Mouse (Mus musculus) cerebellum, adult 2 months (tissue): ENCODE measurements around the gene Tollip. TPM values are rescaled to one million over a fixed set of nuclear protein-coding genes. Genes with fewer than 3 reads are reported as not detected.

Source experiments
- DNase-seq, 2 experiments: peaks; one replicate each; pipeline ENCODE4 v3.0.0; 2021
- H3K27ac ChIP-seq: fragments of 200-500 bp; 2 replicates; pipeline ENCODE4 v1.5.1; 2012; ENCODE audit warnings: low read length, control low read depth, inconsistent platforms; ENCODE audit not compliant: insufficient read depth
- H3K27me3 ChIP-seq: fragments of 200-500 bp; 2 replicates; pipeline ENCODE4 v1.6.1; 2012; ENCODE audit warnings: inconsistent platforms, mild to moderate bottlenecking, low read length, moderate library complexity; ENCODE audit not compliant: control insufficient read depth, insufficient read depth
- H3K4me1 ChIP-seq: fragments of 200-500 bp; 2 replicates; pipeline ENCODE4 v1.6.1; 2011; ENCODE audit warnings: low read length; ENCODE audit not compliant: control insufficient read depth, insufficient read depth
- H3K4me3 ChIP-seq: fragments of 200-500 bp; replicated peaks from 2 replicates; pipeline ENCODE3; 2011; ENCODE audit warnings: mild to moderate bottlenecking, low read depth, low read length, control low read depth; ENCODE audit not compliant: insufficient read depth
- CTCF ChIP-seq: fragments of 200-500 bp; IDR thresholded peaks from 2 replicates; pipeline ENCODE4 v1.5.1; 2011; ENCODE audit warnings: low read depth, mild to moderate bottlenecking, control low read depth, low read length, moderate library complexity, borderline replicate concordance; ENCODE audit not compliant: insufficient read depth
- POLR2A ChIP-seq: fragments of 200-500 bp; IDR thresholded peaks from 2 replicates; pipeline ENCODE4 v1.6.1; 2011; ENCODE audit warnings: low read length, control low read depth, borderline replicate concordance; ENCODE audit not compliant: insufficient read depth
- WGBS: fragments of 180-500 bp; shearing (Covaris S2); methylation state at CpG from one replicate; pipeline ENCODE4 v1.1.7; 2018; 5-methylcytosine and 5-hydroxymethylcytosine counted together
- polyA plus RNA-seq: library from polyadenylated mRNA; depleted of rRNA; stranded (reverse); fragments of >200 nt; gene quantifications from 2 replicates; pipeline ENCODE4 v1.2.3, GENCODE M21; 2012; rRNA removed

The Tollip gene
- 151 and 161 TPM in 2 replicates for polyA plus RNA-seq

DNA sequence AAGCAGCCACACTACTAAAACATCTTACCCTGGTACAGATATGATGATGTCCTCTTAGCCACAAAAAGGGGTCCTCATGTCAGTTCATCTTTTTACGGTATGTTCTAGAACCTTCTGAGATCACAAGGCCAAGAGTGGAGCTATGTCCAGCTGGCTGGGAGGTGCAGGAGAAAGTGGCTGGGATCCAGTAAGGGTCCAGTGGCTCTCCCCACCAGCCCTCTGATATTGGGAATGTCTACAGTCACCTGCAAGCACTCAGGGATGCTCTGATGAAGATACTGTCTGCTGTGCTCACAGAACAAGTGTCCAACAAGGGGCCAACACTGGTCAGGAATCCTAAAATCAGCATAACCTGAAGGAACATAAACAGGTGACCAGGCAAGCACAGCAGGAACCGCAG is at the start of gene Tollip:
Gene Tollip (minus strand): TSS at position 101 of the 400 bp plus-strand sequence.
- Histone ChIP-seq H3K4me1 (no peaks in the 10 kb centered on the region), H3K27ac (no peak within 1 kb of the TSS), H3K27me3 (no peaks in the 10 kb centered on the region; the same call in 1 of the 2 replicates), H3K4me3 (no peak within 1 kb of the TSS)
- TF ChIP-seq POLR2A (no peak), CTCF (no peak)
- 89% methylated on average over 2 of the region's 2 CpGs for WGBS
- no peak for DNase-seq

DNA sequence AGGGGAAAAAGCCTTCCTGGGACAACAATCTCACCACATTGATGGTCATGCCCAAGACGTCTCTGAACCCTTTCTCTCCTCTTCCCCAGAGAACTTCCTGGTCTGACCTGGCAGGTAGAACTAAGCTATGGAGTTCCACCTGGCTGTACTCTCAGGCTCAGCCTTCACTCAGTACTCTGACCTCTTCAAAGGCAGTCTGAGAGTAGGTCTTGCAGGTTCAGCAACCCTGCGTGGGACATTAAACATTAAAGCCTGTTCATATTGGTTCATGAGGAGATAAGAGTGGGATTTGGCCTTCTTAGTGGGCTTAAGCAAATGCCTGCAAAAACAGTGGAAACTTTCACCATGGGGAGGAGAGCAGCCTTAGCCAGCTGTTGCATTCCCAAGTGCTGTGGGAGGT is 48.0 kb upstream of the Tollip start:
- no peak overlapping the region for H3K4me3 ChIP-seq
- no peak for DNase-seq
- peaks cover 87% of the 10 kb centered on the region for H3K4me1 ChIP-seq
- no peaks in the 10 kb centered on the region for H3K27me3 ChIP-seq
- no peak for TF ChIP-seq CTCF
- TF ChIP-seq POLR2A: no peak
- H3K27ac ChIP-seq: no peak overlapping the region
- 70% methylated on average over 2 of the region's 2 CpGs for WGBS

DNA sequence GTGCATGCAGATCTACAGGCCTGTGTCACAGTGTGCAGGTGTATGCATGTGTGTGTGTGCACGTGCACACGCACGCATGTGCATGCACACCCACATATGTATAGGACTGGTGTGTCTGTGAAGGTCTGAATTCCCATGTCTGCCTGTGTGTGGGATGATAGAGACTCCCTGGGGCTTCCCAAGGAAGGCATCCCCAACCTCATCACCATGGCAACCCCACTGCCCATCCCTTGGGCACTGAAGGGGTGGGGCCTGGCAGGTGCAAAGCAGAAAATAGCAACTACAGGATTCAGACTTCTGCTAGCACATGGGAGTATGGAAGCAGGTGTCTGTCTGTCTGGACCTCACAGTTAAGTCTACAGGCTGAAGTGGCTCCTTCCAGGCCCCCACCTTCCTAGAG is 44.2 kb upstream of the Tollip start:
- Histone ChIP-seq H3K4me3 (no peak overlapping the region), H3K27ac (peak overlapping the region; percentile 71), H3K27me3 (no peaks in the 10 kb centered on the region), H3K4me1 (peaks cover 92% of the 10 kb centered on the region)
- no peak for DNase-seq
- 93% methylated on average over 3 of the region's 3 CpGs for WGBS
- TF ChIP-seq CTCF (no peak), POLR2A (no peak)

DNA sequence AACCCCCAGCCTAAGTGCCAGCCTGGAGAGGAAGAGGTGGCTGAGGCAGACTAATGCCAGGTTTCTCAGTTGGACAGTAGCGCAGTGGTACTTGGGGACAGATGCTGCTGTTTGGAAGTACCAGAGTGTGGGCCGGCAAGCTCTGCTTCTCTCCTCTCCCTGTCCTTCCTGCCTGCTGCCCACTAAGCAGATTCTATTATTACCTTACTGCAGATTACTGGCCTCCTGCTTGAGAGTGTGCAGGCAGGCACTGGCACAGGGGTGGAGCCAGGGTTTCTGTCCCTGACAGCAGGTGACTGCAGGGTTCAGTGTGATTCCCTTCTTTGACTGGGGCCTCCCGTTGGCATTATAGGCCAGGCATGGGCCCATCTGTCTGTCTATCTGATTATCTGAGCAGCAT is 43.2 kb upstream of the Tollip start:
- Histone ChIP-seq H3K4me1 (peaks cover 94% of the 10 kb centered on the region), H3K27ac (peak overlapping the region; percentile 71), H3K27me3 (no peaks in the 10 kb centered on the region), H3K4me3 (no peak overlapping the region)
- peak; percentile 65 to 80 for DNase-seq
- TF ChIP-seq CTCF (no peak), POLR2A (no peak)
- 0% methylated on average over 3 of the region's 3 CpGs for WGBS

DNA sequence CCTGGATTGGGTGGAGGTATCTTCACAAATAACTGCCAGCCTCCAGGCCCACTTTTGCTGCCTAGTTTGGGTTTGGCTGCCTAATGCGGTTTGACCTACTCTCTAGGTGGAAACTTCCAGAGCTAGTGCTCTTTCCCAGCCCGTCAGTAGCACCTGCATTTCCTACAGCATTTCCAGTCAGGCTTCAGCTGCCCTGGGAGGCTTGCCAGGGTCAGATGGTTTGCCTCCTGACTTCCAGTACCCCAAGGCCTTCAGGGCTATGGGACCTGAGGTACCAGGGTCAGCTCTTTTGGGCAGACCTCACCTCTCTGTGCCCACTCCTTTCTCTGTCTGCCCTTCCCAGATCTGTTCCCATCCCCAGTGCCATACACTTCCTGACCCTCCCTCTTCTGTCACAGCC is 42.6 kb upstream of the Tollip start:
- H3K27ac ChIP-seq: peak overlapping the region; percentile 71
- H3K27me3 ChIP-seq: no peaks in the 10 kb centered on the region
- H3K4me1 ChIP-seq: peaks cover 94% of the 10 kb centered on the region
- no peak overlapping the region for H3K4me3 ChIP-seq
- DNase-seq: peak; percentile 73 to 74
- no peak for TF ChIP-seq POLR2A
- TF ChIP-seq CTCF: no peak
- WGBS: 14% methylated on average over 2 of the region's 2 CpGs

DNA sequence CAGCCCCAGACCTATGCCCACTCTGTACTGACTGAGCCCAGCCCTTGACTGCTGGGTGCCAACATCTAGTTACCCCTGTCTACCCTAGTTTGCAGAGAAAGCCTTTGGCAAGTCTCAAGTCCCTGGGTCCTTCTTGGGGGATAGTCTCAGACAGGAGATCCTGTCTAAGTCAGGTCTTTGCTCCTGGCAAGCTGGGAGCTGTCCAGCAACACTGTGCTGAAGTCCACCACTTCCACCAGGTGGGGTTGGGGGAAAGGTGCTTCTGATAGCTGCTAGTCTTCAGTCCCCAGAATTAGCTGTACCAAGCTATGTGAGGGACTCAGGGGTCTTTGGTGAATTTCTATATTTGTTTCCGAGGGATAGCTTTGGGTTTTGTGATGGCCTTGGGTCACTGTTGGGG is 40.8 kb upstream of the Tollip start:
- Histone ChIP-seq H3K27me3 (no peaks in the 10 kb centered on the region), H3K27ac (no peak overlapping the region), H3K4me1 (peaks cover 93% of the 10 kb centered on the region), H3K4me3 (no peak overlapping the region)
- TF ChIP-seq CTCF: no peak
- no peak for TF ChIP-seq POLR2A
- no peak for DNase-seq
- WGBS: 95% methylated on average over 1 of the region's 1 CpGs

DNA sequence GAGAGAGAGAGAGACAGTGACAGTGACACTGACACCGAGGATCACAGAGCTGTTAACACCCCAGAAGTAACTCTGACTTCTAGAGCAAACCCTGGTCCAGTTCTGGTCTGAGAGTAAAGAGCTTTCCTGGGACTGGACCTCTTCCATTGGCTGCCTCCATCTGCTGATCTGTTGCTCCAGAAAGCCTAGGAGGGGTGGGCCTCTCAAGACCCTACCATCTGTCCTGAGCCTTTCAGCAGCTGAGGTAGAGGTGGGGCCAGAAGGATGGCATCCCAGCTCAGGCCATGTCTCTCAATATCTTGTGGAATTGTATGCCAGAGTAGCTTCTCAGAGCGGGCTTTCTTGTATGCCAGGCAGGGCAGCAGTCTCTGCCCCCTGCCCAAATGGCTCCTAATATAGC is 39.9 kb upstream of the Tollip start:
- Histone ChIP-seq H3K27ac (no peak overlapping the region), H3K4me1 (peaks cover 95% of the 10 kb centered on the region), H3K4me3 (no peak overlapping the region), H3K27me3 (no peaks in the 10 kb centered on the region)
- TF ChIP-seq POLR2A (no peak), CTCF (no peak)
- DNase-seq: no peak
- 45% methylated on average over 2 of the region's 2 CpGs for WGBS

DNA sequence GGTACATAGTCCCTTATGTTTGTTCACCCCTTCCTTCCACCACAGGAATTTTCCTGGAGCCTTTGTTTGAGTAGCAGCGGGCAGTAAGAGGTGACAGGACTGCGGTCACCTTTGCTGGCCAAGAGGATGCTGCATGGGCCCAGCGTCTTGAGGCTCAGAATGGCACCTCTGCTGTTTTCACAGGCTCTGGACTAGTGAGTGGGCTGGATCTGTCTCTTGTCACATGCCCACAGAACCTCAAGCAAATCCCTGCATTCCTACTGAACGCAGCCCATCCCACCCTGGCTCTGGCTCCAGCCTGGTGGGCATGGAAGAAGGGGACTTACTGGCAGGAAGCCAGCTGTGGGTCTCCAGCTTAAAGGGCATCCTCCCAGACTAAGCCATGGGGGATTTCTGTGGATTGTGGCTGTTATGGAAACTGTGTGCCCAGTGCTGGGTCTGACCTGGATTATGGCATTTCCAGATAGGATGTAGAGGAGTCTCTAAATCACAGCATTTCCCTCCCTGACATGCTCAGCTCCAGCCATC is 39.3 kb upstream of the Tollip start:
- Histone ChIP-seq H3K4me3 (no peak overlapping the region), H3K4me1 (peaks cover 94% of the 10 kb centered on the region), H3K27me3 (no peaks in the 10 kb centered on the region), H3K27ac (no peak overlapping the region)
- no peak for TF ChIP-seq POLR2A
- TF ChIP-seq CTCF: no peak
- DNase-seq: peak in 1 of 2 experiments; percentile 22
- WGBS: 43% methylated on average over 4 of the region's 4 CpGs
